Mouse (Mus musculus) B cell, adult (primary cell): ENCODE results near the gene Tsga13. TPM values are rescaled to one million over a fixed set of nuclear protein-coding genes. Genes with fewer than 3 reads are reported as not detected.

Experiments used
- total RNA-seq: library from RNA; stranded (reverse); gene quantifications from 4 replicates; pipeline ENCODE4 v1.2.4, GENCODE M21; 2023; ENCODE audit not compliant: inconsistent age

Tsga13 gene
- total RNA-seq: 4.4 to 11.2 TPM (median 7.8 TPM) in 4 replicates

GRCm38 (mm10) chr6:30915473-30915872 is at the start of gene Tsga13:
Gene Tsga13 (minus strand): TSS chr6:30915573.

GRCm38 (mm10) chr6:30958736-30959540 is 43.6 kb upstream of the Tsga13 start, which contains the start of gene Klf14:
Gene Klf14 (minus strand): TSS chr6:30959078.

GRCm38 (mm10) chr6:30896195-30896985 is 19.0 kb downstream of the Tsga13 start, which contains the start of gene Copg2:
Gene Copg2 (minus strand): TSS chr6:30896794.

Other genes with a start within 250 kb of the Tsga13 start
- gene Cep41, start 221.8 kb downstream of the Tsga13 start, total RNA-seq: 6.2 to 10.1 TPM (median 7.1 TPM) in 4 replicates
- 1.3 to 1.5 TPM in 2 of 4 replicates, not detected in the others for gene Mest, start 192.0 kb downstream of the Tsga13 start, total RNA-seq
- gene Copg2, start 18.8 kb downstream of the Tsga13 start, total RNA-seq: 45.9 to 59.7 TPM (median 52.7 TPM) in 4 replicates
- not detected in 4 replicates for gene Klf14, start 43.5 kb upstream of the Tsga13 start, total RNA-seq